Mouse (Mus musculus) lung, postnatal 0 days (tissue): ENCODE measurements around the gene Hdc. TPM values are rescaled to one million over a fixed set of nuclear protein-coding genes. Genes with fewer than 3 reads are reported as not detected.
A peak's percentile ranks its signal among the peaks of the same experiment; 100 is the strongest.

Source experiments
- ATAC-seq: fragments of 200-750 bp; cut with Nextera tagmentation; 2 replicates; pipeline ENCODE4 v1.8.0; 2017; ENCODE audit warnings: moderate library complexity
- DNase-seq: peaks from one replicate; pipeline ENCODE4 v3.0.0-alpha.2; 2016; ENCODE audit warnings: low spot score
- H3K27ac ChIP-seq: fragments of 300-500 bp; sonication (generic); 2 replicates; pipeline ENCODE4 v1.5.1; 2014; ENCODE audit warnings: antibody characterized with exemption, mild to moderate bottlenecking, low read length, mixed read lengths
- H3K27me3 ChIP-seq: fragments of 300-500 bp; sonication (generic); replicated peaks from 2 replicates; pipeline ENCODE4 v1.6.1; 2014; ENCODE audit warnings: low read length, mixed read lengths; ENCODE audit not compliant: insufficient read depth
- H3K36me3 ChIP-seq: fragments of 300-500 bp; sonication (generic); 2 replicates; pipeline ENCODE4 v1.6.1; 2014; ENCODE audit warnings: low read length, mixed read lengths; ENCODE audit not compliant: insufficient read depth
- H3K4me1 ChIP-seq: fragments of 300-500 bp; sonication (generic); 2 replicates; pipeline ENCODE4 v1.6.1; 2014; ENCODE audit warnings: antibody characterized with exemption, low read depth, low read length, mixed read lengths; ENCODE audit not compliant: insufficient read depth
- H3K4me2 ChIP-seq: fragments of 300-500 bp; sonication (generic); replicated peaks from 2 replicates; pipeline ENCODE4 v1.6.1; 2014; ENCODE audit warnings: low read depth, mild to moderate bottlenecking, low read length, moderate library complexity, mixed read lengths
- H3K4me3 ChIP-seq: fragments of 300-500 bp; sonication (generic); 2 replicates; pipeline ENCODE4 v1.5.1; 2014; ENCODE audit warnings: low read depth, low read length
- H3K9ac ChIP-seq: fragments of 300-500 bp; sonication (generic); replicated peaks from 2 replicates; pipeline ENCODE4 v1.6.1; 2014; ENCODE audit warnings: low read depth, mild to moderate bottlenecking
- H3K9me3 ChIP-seq: fragments of 300-500 bp; sonication (generic); 2 replicates; pipeline ENCODE4 v1.6.1; 2016; ENCODE audit warnings: low read length, mixed read lengths
- CTCF ChIP-seq: IDR thresholded peaks from 2 replicates; pipeline ENCODE4 v1.5.1; 2016; ENCODE audit warnings: antibody characterized with exemption, mild to moderate bottlenecking
- EP300 ChIP-seq: IDR thresholded peaks from 2 replicates; pipeline ENCODE4 v1.6.1; 2016; ENCODE audit warnings: antibody characterized with exemption, mild to moderate bottlenecking, control low read depth
- WGBS: fragments of 180-500 bp; shearing (Covaris S2); extraction: QIAGEN DNeasy Blood & Tissue Kit; methylation state at CpG from one replicate; pipeline ENCODE4 v1.1.7; 2014; 5-methylcytosine and 5-hydroxymethylcytosine counted together
- polyA plus RNA-seq: library from polyadenylated mRNA; unstranded; fragments of >200 nt; fragmentation: Nextera tagmentation; extraction: Ambion mirVana; gene quantifications from 2 replicates; pipeline ENCODE4 v1.2.1, GENCODE M21; 2015

Hdc gene
- polyA plus RNA-seq, 1 experiment from 2014 or later: 35.2 TPM

DNA sequence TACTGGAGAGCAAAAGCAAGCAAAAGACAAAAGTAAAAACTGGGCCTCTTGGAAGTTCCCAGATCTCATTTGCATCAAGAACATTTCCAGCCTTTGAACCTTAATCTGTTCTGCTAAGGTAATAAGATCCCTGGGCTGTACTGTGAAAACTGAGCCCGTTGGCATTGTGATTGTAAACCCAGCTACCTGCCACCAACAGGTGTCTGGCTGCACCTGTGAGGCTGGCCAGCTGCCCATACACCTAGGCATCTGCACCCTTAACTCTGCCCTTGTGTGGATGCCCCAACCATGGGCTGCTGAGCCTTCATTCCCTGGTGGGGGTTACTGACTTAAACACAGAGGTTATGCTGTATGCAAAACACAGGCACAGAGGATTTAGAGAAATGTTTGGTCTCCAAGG lies 46.9 kb downstream of the Hdc start:
- TF ChIP-seq CTCF (no peak), EP300 (no peak)

DNA sequence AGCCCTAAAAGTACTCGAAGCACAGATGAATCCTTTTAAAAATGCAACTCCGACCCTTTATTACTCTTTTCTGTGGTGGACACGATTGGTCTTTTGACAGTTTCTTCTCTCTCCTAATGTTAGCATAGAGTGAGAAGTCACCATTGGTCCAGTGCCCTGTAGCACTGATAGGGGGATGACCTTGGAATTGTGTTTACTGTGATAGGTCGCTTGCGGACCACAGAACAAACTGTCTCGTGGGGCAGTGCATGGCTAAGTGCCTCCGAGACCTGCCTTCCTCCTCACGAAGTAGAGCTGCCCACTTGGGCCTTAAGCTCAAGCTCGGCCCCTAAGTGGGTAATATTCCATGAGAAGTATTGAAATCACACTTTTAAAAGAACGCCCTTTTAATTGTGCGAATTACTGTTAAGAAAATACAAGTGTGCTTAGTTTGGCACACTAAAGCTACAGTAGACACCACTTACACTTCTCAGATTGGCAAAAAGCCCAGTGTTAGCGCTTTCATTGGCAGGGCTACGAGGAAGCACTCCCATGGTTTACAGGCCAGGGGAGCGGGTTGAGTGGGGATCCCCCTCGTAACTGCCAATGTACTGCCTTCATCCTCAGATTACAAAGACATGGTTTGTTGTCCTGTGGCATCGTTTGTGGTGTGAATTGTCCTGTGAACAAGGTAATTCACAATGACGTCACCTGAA lies 55.5 kb downstream of the Hdc start:
- Histone ChIP-seq H3K36me3 (no peaks in the 10 kb centered on the region), H3K4me3 (no peak overlapping the region), H3K9me3 (no peaks in the 10 kb centered on the region), H3K9ac (no peak overlapping the region), H3K4me2 (no peak overlapping the region), H3K27ac (no peak overlapping the region), H3K4me1 (0 out of 2 replicates have a peak, but pooled peaks cover 2% of the 10 kb centered on the region), H3K27me3 (no peaks in the 10 kb centered on the region)
- TF ChIP-seq CTCF (no peak), EP300 (no peak)
- DNase-seq: peak; percentile 78
- WGBS: 31% methylated on average over 17 of the region's 17 CpGs
- peak; percentile 83 for ATAC-seq

More for the DNA sequence above, 46.9 kb downstream of the Hdc start:
- Histone ChIP-seq H3K4me1 (no peaks in the 10 kb centered on the region), H3K27ac (no peak overlapping the region), H3K4me3 (no peak overlapping the region), H3K9ac (no peak overlapping the region), H3K27me3 (no peaks in the 10 kb centered on the region), H3K36me3 (no peaks in the 10 kb centered on the region), H3K4me2 (no peak overlapping the region), H3K9me3 (no peaks in the 10 kb centered on the region)
- ATAC-seq: no peak
- no peak for DNase-seq
- 38% methylated on average over 1 of the region's 1 CpGs for WGBS

DNA sequence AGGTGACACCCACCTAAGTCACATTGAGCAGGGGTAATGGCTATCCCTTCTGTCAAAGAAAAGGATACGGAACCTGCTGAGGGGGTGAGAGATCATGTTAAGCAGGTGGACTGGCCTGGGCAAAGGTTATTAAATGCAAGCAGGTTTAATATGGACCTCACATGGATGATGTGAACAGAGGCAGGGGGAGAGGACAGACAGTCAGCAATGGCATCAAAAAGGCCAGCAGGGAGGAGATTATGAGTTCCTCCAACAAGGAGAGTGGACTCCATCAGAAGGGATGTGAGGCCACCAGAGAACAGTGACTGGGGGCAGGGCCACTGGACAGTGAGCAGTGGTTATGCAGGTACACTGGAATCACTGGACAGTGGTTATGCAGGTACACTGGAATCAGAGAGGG lies 59.0 kb downstream of the Hdc start:
- ATAC-seq (no peak), DNase-seq (no peak)
- no peak for TF ChIP-seq CTCF
- TF ChIP-seq EP300: no peak
- Histone ChIP-seq H3K4me1 (0 out of 2 replicates have a peak, but pooled peaks cover 2% of the 10 kb centered on the region), H3K4me2 (no peak overlapping the region), H3K27ac (no peak overlapping the region), H3K4me3 (no peak overlapping the region), H3K9me3 (no peaks in the 10 kb centered on the region), H3K9ac (no peak overlapping the region), H3K36me3 (no peaks in the 10 kb centered on the region), H3K27me3 (0 out of 2 replicates have a peak, but pooled peaks cover 5% of the 10 kb centered on the region)
- WGBS: 89% methylated on average over 1 of the region's 1 CpGs

DNA sequence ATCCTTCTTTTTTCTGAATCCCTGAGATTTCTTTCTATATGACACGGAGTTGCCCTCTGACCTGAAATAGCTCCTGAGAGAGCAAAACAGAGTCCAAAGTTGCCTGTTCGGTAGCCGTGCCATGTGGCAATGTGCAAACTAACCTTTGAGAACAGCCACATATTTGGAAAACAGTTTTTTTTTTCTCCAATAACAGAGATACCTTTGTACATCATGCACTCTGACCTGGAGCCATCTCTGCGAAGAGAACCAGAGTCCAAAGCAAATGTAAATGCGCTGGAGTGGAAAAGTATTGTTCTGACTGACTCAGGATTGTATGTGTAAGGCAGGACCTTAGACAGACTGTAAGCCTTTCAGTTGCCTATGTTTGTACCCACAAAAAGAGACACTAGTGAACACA lies 63.6 kb downstream of the Hdc start:
- no peak overlapping the region for H3K27ac ChIP-seq
- H3K27me3 ChIP-seq: peaks cover 28% of the 10 kb centered on the region
- H3K4me1 ChIP-seq: no peaks in the 10 kb centered on the region; the same call in 1 of the 2 replicates
- no peak overlapping the region for H3K4me2 ChIP-seq
- DNase-seq (no peak), ATAC-seq (no peak)
- no peaks in the 10 kb centered on the region for H3K9me3 ChIP-seq
- H3K36me3 ChIP-seq: no peaks in the 10 kb centered on the region
- 88% methylated on average over 5 of the region's 5 CpGs for WGBS
- H3K9ac ChIP-seq: no peak overlapping the region
- H3K4me3 ChIP-seq: no peak overlapping the region
- no peak for TF ChIP-seq EP300
- TF ChIP-seq CTCF: no peak

DNA sequence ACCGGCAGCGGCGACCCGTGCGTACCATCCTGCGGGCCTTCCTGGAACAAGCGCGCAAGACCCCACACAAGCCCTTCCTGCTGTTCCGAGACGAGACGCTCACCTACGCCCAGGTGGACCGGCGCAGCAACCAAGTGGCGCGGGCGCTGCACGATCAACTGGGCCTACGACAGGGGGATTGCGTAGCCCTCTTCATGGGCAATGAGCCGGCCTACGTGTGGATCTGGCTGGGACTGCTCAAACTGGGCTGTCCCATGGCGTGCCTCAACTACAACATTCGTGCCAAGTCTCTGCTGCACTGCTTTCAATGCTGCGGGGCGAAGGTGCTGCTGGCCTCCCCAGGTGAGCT lies 65.8 kb downstream of the Hdc start:
- H3K4me3 ChIP-seq: peak overlapping the region; percentile 42
- H3K4me2 ChIP-seq: peak overlapping the region; percentile 84
- no peaks in the 10 kb centered on the region; the same call in 1 of the 2 replicates for H3K4me1 ChIP-seq
- 1% methylated on average over 26 of the region's 26 CpGs for WGBS
- DNase-seq (no peak), ATAC-seq (0 out of 2 replicates have a peak, but pooled peaks have one; percentile 14)
- H3K27me3 ChIP-seq: peaks cover 28% of the 10 kb centered on the region
- no peak overlapping the region for H3K27ac ChIP-seq
- TF ChIP-seq EP300 (no peak), CTCF (no peak)
- no peak overlapping the region for H3K9ac ChIP-seq
- H3K36me3 ChIP-seq: no peaks in the 10 kb centered on the region
- no peaks in the 10 kb centered on the region for H3K9me3 ChIP-seq

DNA sequence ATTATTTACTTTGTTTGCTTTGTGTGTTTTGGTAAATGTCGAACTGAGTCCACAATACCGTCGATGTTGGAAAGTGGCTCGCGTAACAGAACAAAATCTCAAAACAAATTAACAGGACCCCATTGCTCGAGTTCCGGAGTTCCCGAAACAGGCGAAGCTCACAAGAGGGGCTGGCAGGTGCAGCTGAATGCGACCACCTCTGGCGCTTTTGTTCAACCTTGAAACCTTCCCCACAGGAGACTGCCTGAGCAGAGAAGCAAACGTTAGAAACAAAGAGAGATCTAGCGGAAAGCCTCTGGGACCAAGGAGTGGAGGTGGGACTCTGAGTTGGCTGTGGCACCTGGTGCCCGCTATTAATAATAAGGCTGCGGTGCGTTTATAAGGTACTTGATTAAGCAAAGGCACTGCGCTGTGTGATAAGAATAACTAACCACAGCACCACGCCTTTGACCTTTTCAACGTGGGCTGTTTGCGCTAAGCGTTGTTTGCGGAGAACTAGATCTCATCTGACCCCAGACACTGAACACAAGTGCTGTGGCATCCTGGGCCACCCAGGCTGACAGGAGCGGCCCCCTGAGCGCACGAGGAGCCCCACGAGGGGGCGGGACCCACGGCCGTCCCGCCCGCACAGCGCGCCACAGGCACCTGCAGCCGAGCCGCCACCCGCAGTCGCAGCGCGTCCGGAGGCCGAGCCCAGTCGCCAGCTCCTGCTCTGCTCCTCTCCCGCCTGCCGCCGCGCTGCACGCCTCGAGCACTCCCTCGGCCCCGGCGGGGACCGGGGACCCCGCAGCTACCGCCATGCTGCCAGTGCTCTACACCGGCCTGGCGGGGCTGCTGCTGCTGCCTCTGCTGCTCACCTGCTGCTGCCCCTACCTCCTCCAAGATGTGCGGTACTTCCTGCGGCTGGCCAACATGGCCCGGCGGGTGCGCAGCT lies 66.5 kb downstream of the Hdc start, which contains the start of gene Slc27a2:
Slc27a2 (plus strand) TSS at position 51 of the 934 bp plus-strand sequence.
- H3K36me3 ChIP-seq: no peaks in the 10 kb centered on the region
- no peak for TF ChIP-seq EP300
- no peak for TF ChIP-seq CTCF
- no peaks in the 10 kb centered on the region for H3K9me3 ChIP-seq
- no peak within 1 kb of the TSS for H3K9ac ChIP-seq
- peak; percentile 36 for DNase-seq
- H3K27me3 ChIP-seq: peaks cover 28% of the 10 kb centered on the region
- H3K27ac ChIP-seq: no peak within 1 kb of the TSS
- H3K4me2 ChIP-seq: peak within 1 kb of the TSS; percentile 84
- ATAC-seq: peak; percentile 65
- peak within 1 kb of the TSS; percentile 42 for H3K4me3 ChIP-seq
- H3K4me1 ChIP-seq: no peaks in the 10 kb centered on the region; the same call in 1 of the 2 replicates
- WGBS: 3% methylated on average over 41 of the region's 61 CpGs
